Mouse (Mus musculus): ENCODE results near the gene H2afx. TPM values are rescaled to one million over a fixed set of nuclear protein-coding genes. Genes with fewer than 3 reads are reported as not detected.
A peak's percentile ranks its signal among the peaks of the same experiment; 100 is the strongest.

Gene H2afx
- total RNA-seq (2014; rRNA removed) (91.7 and 145 TPM in 2 replicates), polyA plus RNA-seq (2015; fragmentation: Nextera tagmentation; extraction: Ambion mirVana) (112 and 119 TPM in 2 replicates)

DNA sequence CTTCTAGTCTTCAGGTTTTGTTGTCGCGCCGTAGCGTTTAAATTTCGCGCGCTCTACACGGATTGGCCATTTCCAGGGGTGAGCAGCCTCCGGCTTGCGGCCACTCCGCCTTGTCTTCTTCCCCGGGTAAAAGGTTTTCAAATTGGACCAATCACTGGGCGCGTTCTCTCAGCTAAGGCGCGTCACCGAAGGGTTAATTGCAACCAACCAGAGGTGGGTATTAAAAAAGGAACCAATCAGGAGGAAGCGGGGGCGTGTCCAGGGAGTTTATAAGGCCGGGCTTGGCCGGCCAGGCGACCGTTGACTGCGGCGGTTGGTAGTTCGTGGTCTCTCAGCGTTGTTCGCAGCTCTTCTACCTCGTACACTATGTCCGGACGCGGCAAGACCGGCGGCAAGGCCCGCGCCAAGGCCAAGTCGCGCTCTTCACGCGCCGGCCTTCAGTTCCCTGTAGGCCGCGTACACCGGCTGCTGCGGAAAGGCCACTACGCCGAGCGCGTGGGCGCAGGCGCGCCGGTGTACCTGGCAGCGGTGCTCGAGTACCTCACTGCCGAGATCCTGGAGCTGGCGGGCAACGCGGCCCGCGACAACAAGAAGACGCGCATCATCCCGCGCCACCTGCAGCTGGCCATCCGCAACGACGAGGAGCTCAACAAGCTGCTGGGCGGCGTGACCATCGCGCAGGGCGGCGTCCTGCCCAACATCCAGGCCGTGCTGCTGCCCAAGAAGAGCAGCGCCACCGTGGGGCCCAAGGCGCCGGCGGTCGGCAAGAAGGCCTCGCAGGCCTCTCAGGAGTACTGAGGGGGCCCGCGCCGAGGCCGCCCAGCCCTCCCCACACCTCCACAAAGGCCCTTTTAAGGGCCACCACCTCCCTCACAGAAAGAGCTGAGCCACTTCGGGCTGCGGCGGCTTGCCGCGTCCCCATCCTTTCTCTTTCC, at the start of gene H2afx:
Gene H2afx, plus strand, starts transcription at position 299 of the 935 bp plus-strand sequence.
- H3K27ac ChIP-seq (ENCODE audit: low read depth, low read length): peak within 1 kb of the TSS; percentile 85
- ATAC-seq (ENCODE audit: low FRiP score) (peak; percentile 96), DNase-seq (ENCODE audit: low spot score) (peak; percentile 100)
- peak within 1 kb of the TSS; percentile 86 for H3K4me2 ChIP-seq (ENCODE audit: low read depth, low read length, poor library complexity, severe bottlenecking)
- WGBS: under 1% methylated on average over 85 of the region's 91 CpGs
- peak within 1 kb of the TSS; percentile 87 for H3K4me3 ChIP-seq (ENCODE audit: low read depth, low read length)
- peaks cover 31% of the 10 kb centered on the region for H3K36me3 ChIP-seq (ENCODE audit: insufficient read depth, low read length)
- no peaks in the 10 kb centered on the region for H3K9me3 ChIP-seq (ENCODE audit: low read length)
- peak within 1 kb of the TSS; percentile 90 for H3K9ac ChIP-seq (replicated peaks; ENCODE audit: low read length, poor library complexity, severe bottlenecking)
- TF ChIP-seq CTCF (IDR thresholded peaks at IDR 0.05): peak; percentile 68
- H3K27me3 ChIP-seq (ENCODE audit: insufficient read depth, low read length): no peaks in the 10 kb centered on the region
- peaks cover 5% of the 10 kb centered on the region; the same call in 1 of the 2 replicates for H3K4me1 ChIP-seq (ENCODE audit: insufficient read depth, low read length)

DNA sequence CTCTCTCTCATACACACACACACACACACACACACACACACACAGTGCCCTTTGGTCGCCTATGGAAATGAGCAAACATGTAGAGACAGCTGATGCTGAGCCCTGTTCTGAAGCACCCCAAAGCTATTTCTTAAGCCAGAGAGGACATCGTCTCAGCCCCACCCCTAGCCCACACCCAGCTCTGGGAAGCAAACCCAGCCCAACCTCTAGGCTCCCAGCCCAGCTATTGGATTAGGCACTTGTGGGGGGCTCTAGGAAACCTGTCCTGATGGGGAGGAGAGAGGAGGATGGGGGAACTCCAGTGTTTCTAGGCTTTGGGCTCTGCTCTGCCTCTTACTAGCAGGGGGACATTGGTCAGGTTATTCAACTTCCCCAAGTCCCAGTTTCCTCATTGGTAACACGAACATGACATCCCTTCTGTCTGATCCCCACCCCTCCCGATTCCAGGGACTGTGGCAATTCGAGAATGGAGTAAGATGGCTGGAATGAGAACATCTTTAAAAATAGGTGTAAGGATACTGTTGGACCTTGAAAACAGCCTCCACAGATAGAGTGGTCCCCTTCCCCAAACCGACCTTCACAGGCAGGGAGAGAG, 48.1 kb upstream of the H2afx start:
- Histone ChIP-seq H3K4me3 (ENCODE audit: low read depth, low read length) (peak overlapping the region; percentile 90), H3K4me1 (ENCODE audit: insufficient read depth, low read length) (peaks cover 8% of the 10 kb centered on the region; the same call in 1 of the 2 replicates), H3K9ac (replicated peaks; ENCODE audit: low read length, poor library complexity, severe bottlenecking) (peak overlapping the region; percentile 50; the same call in 1 of the 2 replicates), H3K27ac (ENCODE audit: low read depth, low read length) (no peak overlapping the region), H3K9me3 (ENCODE audit: low read length) (no peaks in the 10 kb centered on the region), H3K27me3 (ENCODE audit: insufficient read depth, low read length) (no peaks in the 10 kb centered on the region), H3K4me2 (ENCODE audit: low read depth, low read length, poor library complexity, severe bottlenecking) (peak overlapping the region; percentile 94), H3K36me3 (ENCODE audit: insufficient read depth, low read length) (peaks cover 7% of the 10 kb centered on the region)
- ATAC-seq (ENCODE audit: low FRiP score) (no peak), DNase-seq (ENCODE audit: low spot score) (no peak)
- no peak for TF ChIP-seq CTCF (IDR thresholded peaks at IDR 0.05)
- WGBS: 7% methylated on average over 6 of the region's 6 CpGs

DNA sequence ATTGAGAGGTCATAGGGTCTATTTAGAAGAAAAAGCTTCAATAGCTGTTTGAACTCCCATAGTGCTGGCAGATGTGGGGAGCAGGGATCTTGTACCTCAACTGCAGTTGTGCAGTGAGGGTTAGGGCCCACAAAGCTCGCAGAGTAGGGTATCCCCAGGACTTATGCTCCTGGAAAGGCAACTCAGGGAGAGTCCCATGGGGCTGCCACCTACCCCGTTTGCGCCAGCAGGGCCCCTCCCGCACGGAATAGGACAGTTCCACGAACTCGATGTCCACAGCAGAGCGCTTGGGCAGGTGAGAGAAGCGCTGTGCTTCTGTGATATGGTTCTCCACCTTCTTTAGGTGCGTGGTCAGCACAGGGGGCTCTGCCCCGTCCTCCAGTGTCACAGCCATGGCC, 47.5 kb upstream of the H2afx start:
- Histone ChIP-seq H3K4me1 (ENCODE audit: insufficient read depth, low read length) (peaks cover 8% of the 10 kb centered on the region; the same call in 1 of the 2 replicates), H3K36me3 (ENCODE audit: insufficient read depth, low read length) (0 out of 2 replicates have a peak, but pooled peaks cover 3% of the 10 kb centered on the region), H3K9ac (replicated peaks; ENCODE audit: low read length, poor library complexity, severe bottlenecking) (peak overlapping the region; percentile 87), H3K9me3 (ENCODE audit: low read length) (no peaks in the 10 kb centered on the region), H3K27me3 (ENCODE audit: insufficient read depth, low read length) (no peaks in the 10 kb centered on the region), H3K27ac (ENCODE audit: low read depth, low read length) (peak overlapping the region; percentile 82), H3K4me2 (ENCODE audit: low read depth, low read length, poor library complexity, severe bottlenecking) (peak overlapping the region; percentile 94), H3K4me3 (ENCODE audit: low read depth, low read length) (peak overlapping the region; percentile 90)
- WGBS: 5% methylated on average over 11 of the region's 11 CpGs
- 0 out of 2 replicates have a peak, but pooled peaks have one; percentile 6 for ATAC-seq (ENCODE audit: low FRiP score)
- no peak for TF ChIP-seq CTCF (IDR thresholded peaks at IDR 0.05)
- DNase-seq (ENCODE audit: low spot score): no peak

DNA sequence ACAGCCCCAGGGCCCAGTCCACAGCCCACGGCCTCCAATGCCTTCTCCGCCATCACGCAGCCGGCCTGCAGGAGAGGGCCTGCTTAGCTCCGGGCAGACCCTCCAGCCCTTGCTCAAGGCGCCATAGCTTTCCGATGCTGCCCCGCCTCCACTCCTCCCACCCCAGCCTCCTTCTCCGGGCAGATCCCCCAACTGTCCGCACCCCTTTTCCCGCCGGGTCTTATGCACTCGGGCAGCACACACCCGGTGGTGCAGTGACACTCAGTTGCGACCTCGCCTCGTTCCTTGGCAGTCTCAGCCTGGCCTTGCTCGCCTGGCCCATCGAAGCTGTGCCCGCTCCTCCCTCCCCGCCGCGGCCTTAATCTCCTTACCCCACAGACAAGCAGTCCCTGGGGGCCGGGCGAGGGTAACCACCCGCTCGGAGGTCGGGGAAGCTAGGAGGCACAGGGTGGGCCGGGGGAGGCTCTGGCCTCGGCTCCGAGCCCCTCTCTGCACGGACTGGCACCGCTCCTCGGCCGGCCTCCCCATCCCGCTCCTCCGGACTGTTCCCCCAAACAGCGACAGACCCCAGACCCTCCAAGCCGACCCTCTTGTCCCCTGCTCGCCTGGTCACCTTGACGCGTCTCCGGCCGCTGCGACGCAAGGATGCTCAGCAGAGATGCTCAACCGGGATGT, 47.0 kb upstream of the H2afx start:
- Histone ChIP-seq H3K9ac (replicated peaks; ENCODE audit: low read length, poor library complexity, severe bottlenecking) (peak overlapping the region; percentile 87), H3K4me2 (ENCODE audit: low read depth, low read length, poor library complexity, severe bottlenecking) (peak overlapping the region; percentile 94), H3K4me3 (ENCODE audit: low read depth, low read length) (peak overlapping the region; percentile 90), H3K9me3 (ENCODE audit: low read length) (no peaks in the 10 kb centered on the region), H3K27ac (ENCODE audit: low read depth, low read length) (peak overlapping the region; percentile 82), H3K36me3 (ENCODE audit: insufficient read depth, low read length) (0 out of 2 replicates have a peak, but pooled peaks cover 3% of the 10 kb centered on the region), H3K4me1 (ENCODE audit: insufficient read depth, low read length) (peaks cover 8% of the 10 kb centered on the region; the same call in 1 of the 2 replicates), H3K27me3 (ENCODE audit: insufficient read depth, low read length) (no peaks in the 10 kb centered on the region)
- peak; percentile 65 for ATAC-seq (ENCODE audit: low FRiP score)
- no peak for TF ChIP-seq CTCF (IDR thresholded peaks at IDR 0.05)
- WGBS: under 1% methylated on average over 42 of the region's 47 CpGs
- DNase-seq (ENCODE audit: low spot score): peak; percentile 53

DNA sequence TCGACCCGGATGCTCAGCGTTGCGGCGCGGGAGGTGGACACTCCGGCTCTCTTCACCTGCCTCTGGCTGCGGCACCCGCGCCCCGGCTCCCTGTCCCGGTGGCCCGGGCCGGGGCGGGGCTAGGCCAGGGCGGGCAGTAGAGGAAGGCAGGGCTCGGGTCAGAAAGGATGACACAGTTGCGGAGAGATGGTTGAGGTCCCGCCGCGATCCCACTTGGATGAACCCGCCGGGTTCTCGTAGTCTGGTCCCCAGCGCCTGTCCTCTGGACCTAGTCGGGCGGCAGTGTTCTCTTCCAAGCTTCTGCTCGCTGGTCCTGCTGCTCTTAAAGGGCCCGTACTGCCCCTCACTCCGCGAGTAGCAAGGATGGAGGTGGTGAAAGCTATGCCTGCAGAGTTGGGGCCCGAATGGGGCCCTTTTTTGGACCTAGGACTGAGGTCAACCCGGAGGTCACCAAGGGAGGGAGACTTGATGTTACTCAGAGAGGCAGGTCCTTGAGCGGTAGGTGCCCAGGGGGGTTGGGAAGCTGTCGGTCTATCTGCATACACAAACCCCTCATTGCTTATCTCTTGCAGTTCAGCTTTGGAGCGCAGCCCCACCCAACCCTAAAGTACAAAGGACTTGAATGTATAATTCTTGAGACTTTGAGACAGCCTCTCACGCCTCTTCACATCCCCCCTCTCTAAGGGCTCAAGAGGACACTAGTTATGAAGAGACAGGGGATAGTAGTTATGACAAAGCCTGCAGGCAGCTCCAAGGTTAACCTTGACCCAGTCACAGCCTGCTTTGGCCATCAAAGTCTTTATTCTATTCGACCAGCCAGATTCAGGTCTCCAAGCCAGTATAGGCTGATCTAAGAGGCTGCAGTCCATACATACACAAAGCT, 46.2 kb upstream of the H2afx start, which contains the start of gene Abcg4:
Gene Abcg4, minus strand, starts transcription at position 540 of the 883 bp plus-strand sequence.
- Histone ChIP-seq H3K27ac (ENCODE audit: low read depth, low read length) (peak within 1 kb of the TSS; percentile 82), H3K36me3 (ENCODE audit: insufficient read depth, low read length) (peaks cover 9% of the 10 kb centered on the region; the same call in 1 of the 2 replicates), H3K4me2 (ENCODE audit: low read depth, low read length, poor library complexity, severe bottlenecking) (peak within 1 kb of the TSS; percentile 94), H3K9ac (replicated peaks; ENCODE audit: low read length, poor library complexity, severe bottlenecking) (peak within 1 kb of the TSS; percentile 87), H3K4me3 (ENCODE audit: low read depth, low read length) (peak within 1 kb of the TSS; percentile 90), H3K4me1 (ENCODE audit: insufficient read depth, low read length) (peaks cover 8% of the 10 kb centered on the region; the same call in 1 of the 2 replicates), H3K9me3 (ENCODE audit: low read length) (no peaks in the 10 kb centered on the region), H3K27me3 (ENCODE audit: insufficient read depth, low read length) (no peaks in the 10 kb centered on the region)
- TF ChIP-seq CTCF (IDR thresholded peaks at IDR 0.05): no peak
- DNase-seq (ENCODE audit: low spot score) (peak; percentile 65), ATAC-seq (ENCODE audit: low FRiP score) (peak; percentile 73)
- under 1% methylated on average over 38 of the region's 38 CpGs for WGBS
